Mouse (Mus musculus) monocyte, adult 5-6 weeks (primary cell): ENCODE measurements around the gene Tbx1. TPM values are rescaled to one million over a fixed set of nuclear protein-coding genes. Genes with fewer than 3 reads are reported as not detected.

Experiments used
- ATAC-seq: fragments of 153-309, 156-312 bp; replicated peaks from 2 replicates; pipeline ENCODE4 v1.8.0; 2017; ENCODE audit warnings: mild to moderate bottlenecking; ENCODE audit not compliant: low TSS enrichment, insufficient number of reproducible peaks, severe bottlenecking, poor library complexity, low FRiP score
- total RNA-seq: library from RNA; stranded (forward); fragments of 200-1000, 200-491, 200-594 nt; gene quantifications from 3 replicates; pipeline ENCODE4 v1.2.3, GENCODE M21; 2017

Gene Tbx1
- total RNA-seq = not detected in 3 replicates

GRCm38 (mm10) chr16:18589804-18590790 is at the start of gene Tbx1:
TSS of gene Tbx1 (minus strand) at chr16:18590671.
- ATAC-seq = no peak

- ATAC-seq = no peak
These were observed 49.0 kb upstream of the Tbx1 start for GRCm38 (mm10) chr16:18639382-18639929.

- ATAC-seq = no peak
These were observed 47.9 kb upstream of the Tbx1 start for GRCm38 (mm10) chr16:18638396-18638795.

GRCm38 (mm10) chr16:18636804-18637203 is 46.3 kb upstream of the Tbx1 start:
- no peak for ATAC-seq

GRCm38 (mm10) chr16:18636401-18636800 is 45.9 kb upstream of the Tbx1 start:
- ATAC-seq = no peak

GRCm38 (mm10) chr16:18633333-18633732 is 42.9 kb upstream of the Tbx1 start:
- ATAC-seq = no peak

GRCm38 (mm10) chr16:18632816-18633215 is 42.3 kb upstream of the Tbx1 start:
- no peak for ATAC-seq

GRCm38 (mm10) chr16:18632059-18632458 is 41.6 kb upstream of the Tbx1 start:
- no peak for ATAC-seq

- ATAC-seq = no peak
These were observed 40.7 kb upstream of the Tbx1 start for GRCm38 (mm10) chr16:18631141-18631540.

- no peak for ATAC-seq
These were observed 39.8 kb upstream of the Tbx1 start for GRCm38 (mm10) chr16:18630291-18630690.

GRCm38 (mm10) chr16:18629390-18630231 is 39.1 kb upstream of the Tbx1 start, which contains the start of gene Sept5:
TSS of gene Sept5 (minus strand) at chr16:18629954.
- no peak for ATAC-seq

GRCm38 (mm10) chr16:18628948-18629340 is 38.5 kb upstream of the Tbx1 start:
- ATAC-seq = no peak

GRCm38 (mm10) chr16:18628206-18628947 is 37.9 kb upstream of the Tbx1 start:
- no peak for ATAC-seq

- no peak for ATAC-seq
These were observed 36.7 kb upstream of the Tbx1 start for GRCm38 (mm10) chr16:18627163-18627562.

GRCm38 (mm10) chr16:18626376-18626878 is 36.0 kb upstream of the Tbx1 start, which contains the start of gene Gm49601:
TSS of gene Gm49601 (minus strand) at chr16:18626427.
- peak; percentile 47 for ATAC-seq

GRCm38 (mm10) chr16:18625791-18626311 is 35.4 kb upstream of the Tbx1 start:
- ATAC-seq = no peak

GRCm38 (mm10) chr16:18625097-18625496 is 34.6 kb upstream of the Tbx1 start:
- no peak for ATAC-seq

GRCm38 (mm10) chr16:18624641-18625040 is 34.2 kb upstream of the Tbx1 start:
- ATAC-seq = no peak
